Mouse (Mus musculus): ENCODE results near the gene Syngr1. TPM values are rescaled to one million over a fixed set of nuclear protein-coding genes. Genes with fewer than 3 reads are reported as not detected.

Syngr1 gene
- total RNA-seq, 2 experiments from 2014 or later = 46.1 to 46.4 TPM

- Histone ChIP-seq H3K4me3 (no peak overlapping the region), H3K27ac (0 out of 2 replicates have a peak overlapping the region, but pooled peaks have one; percentile 88)
- no peak for TF ChIP-seq CTCF (IDR thresholded peaks at IDR 0.05)
- intact Hi-C loops (cut with DNase I) = no loop called here
- no peak for DNase-seq
These were observed 17.9 kb upstream of the Syngr1 start for GRCm38 (mm10) chr15:80073256-80073621.

GRCm38 (mm10) chr15:80074663-80075373 is 16.3 kb upstream of the Syngr1 start:
- intact Hi-C loops (cut with DNase I) = no loop called here
- Histone ChIP-seq H3K4me3 (0 out of 2 replicates have a peak overlapping the region, but pooled peaks have one; percentile 4), H3K27ac (peak overlapping the region; percentile 88)
- DNase-seq = peak; percentile 92
- TF ChIP-seq CTCF (IDR thresholded peaks at IDR 0.05) = no peak

- no peak for DNase-seq
- peak overlapping the region; percentile 88 for H3K27ac ChIP-seq
These were observed 15.8 kb upstream of the Syngr1 start for GRCm38 (mm10) chr15:80075374-80075694.

GRCm38 (mm10) chr15:80075733-80076337 is 15.3 kb upstream of the Syngr1 start:
- no peak for TF ChIP-seq CTCF (IDR thresholded peaks at IDR 0.05)
- Histone ChIP-seq H3K4me3 (no peak overlapping the region), H3K27ac (peak overlapping the region; percentile 88)
- intact Hi-C loops (cut with DNase I) = loop anchor here (2.0 kb wide), 1 partner anchor 63 kb away; no protein-coding TSS in a partner anchor
- no peak for DNase-seq

More at GRCm38 (mm10) chr15:80075374-80075694, 15.8 kb upstream of the Syngr1 start:
- no peak for TF ChIP-seq CTCF (IDR thresholded peaks at IDR 0.05)
- intact Hi-C loops (cut with DNase I) = no loop called here
- H3K4me3 ChIP-seq = no peak overlapping the region

GRCm38 (mm10) chr15:80076338-80077136 is 14.6 kb upstream of the Syngr1 start:
- H3K27ac ChIP-seq = peak overlapping the region; percentile 88
- no peak overlapping the region for H3K4me3 ChIP-seq
- peak; percentile 88 for TF ChIP-seq CTCF (IDR thresholded peaks at IDR 0.05)
- DNase-seq = peak; percentile 80
- intact Hi-C loops (cut with DNase I) = loop anchor here (1.0 to 2.0 kb wide), 2 partner anchors 64 to 130 kb away; no protein-coding TSS in a partner anchor

GRCm38 (mm10) chr15:80078058-80078814 is 12.9 kb upstream of the Syngr1 start:
- TF ChIP-seq CTCF (IDR thresholded peaks at IDR 0.05) = peak; percentile 12; the same call in 1 of the 2 replicates
- Histone ChIP-seq H3K27ac (no peak overlapping the region), H3K4me3 (no peak overlapping the region)
- intact Hi-C loops (cut with DNase I) = no loop called here
- DNase-seq = no peak

GRCm38 (mm10) chr15:80079129-80079668 is 11.9 kb upstream of the Syngr1 start:
- DNase-seq = no peak
- intact Hi-C loops (cut with DNase I) = no loop called here
- Histone ChIP-seq H3K4me3 (no peak overlapping the region), H3K27ac (no peak overlapping the region; the same call in 1 of the 2 replicates)
- TF ChIP-seq CTCF (IDR thresholded peaks at IDR 0.05) = no peak

- H3K27ac ChIP-seq = no peak overlapping the region
- DNase-seq = no peak
- intact Hi-C loops (cut with DNase I) = loop anchor here (5.0 to 10.0 kb wide), 3 partner anchors 248 to 625 kb away; partner anchors contain the start of genes Cbx6, Npcd and Sun2
- no peak overlapping the region for H3K4me3 ChIP-seq
- TF ChIP-seq CTCF (IDR thresholded peaks at IDR 0.05) = no peak
These were observed 11.2 kb upstream of the Syngr1 start for GRCm38 (mm10) chr15:80079954-80080353.

- peak; percentile 66 for TF ChIP-seq CTCF (IDR thresholded peaks at IDR 0.05)
- H3K27ac ChIP-seq = peak overlapping the region; percentile 38; the same call in 1 of the 2 replicates
- no peak for DNase-seq
- peak overlapping the region; percentile 85 for H3K4me3 ChIP-seq
- intact Hi-C loops (cut with DNase I) = loop anchor here (5.0 to 10.0 kb wide), 3 partner anchors 249 to 624 kb away; partner anchors contain the start of genes Cbx6, Npcd and Sun2
These were observed 10.2 kb upstream of the Syngr1 start for GRCm38 (mm10) chr15:80080711-80081615.

GRCm38 (mm10) chr15:80081801-80082546 is 9.2 kb upstream of the Syngr1 start:
- peak overlapping the region; percentile 85 for H3K4me3 ChIP-seq
- no peak for TF ChIP-seq CTCF (IDR thresholded peaks at IDR 0.05)
- peak overlapping the region; percentile 95 for H3K27ac ChIP-seq
- no peak for DNase-seq
- intact Hi-C loops (cut with DNase I) = loop anchor here (5.0 to 10.0 kb wide), 3 partner anchors 250 to 623 kb away; partner anchors contain the start of genes Cbx6, Npcd and Sun2

Measured in gastrocnemius, adult 2 months (tissue).